Mouse (Mus musculus) kidney, embryonic 14.5 days (tissue): ENCODE measurements at regions not wholly inside any gene's neighbourhood (a gene's known extent, or its start where the extent isn't known, plus 50 kb on each side); places are given as distances from the start of the nearest gene placed in this dataset.

Experiments
- ATAC-seq: fragments of 200-750 bp; cut with Nextera tagmentation; 2 replicates; pipeline ENCODE4 v1.8.0; 2017; ENCODE audit warnings: moderate number of reproducible peaks, mild to moderate bottlenecking, moderate TSS enrichment, moderate library complexity; ENCODE audit not compliant: low FRiP score, low TSS enrichment
- H3K27ac ChIP-seq: fragments of 300-500 bp; sonication (generic); 2 replicates; pipeline ENCODE4 v1.5.1; 2014; ENCODE audit warnings: low read depth, mild to moderate bottlenecking, low read length, moderate library complexity, mixed read lengths
- H3K27me3 ChIP-seq: fragments of 300-500 bp; sonication (generic); 2 replicates; pipeline ENCODE4 v1.6.1; 2014; ENCODE audit warnings: mild to moderate bottlenecking, low read length; ENCODE audit not compliant: control insufficient read depth, insufficient read depth
- H3K36me3 ChIP-seq: fragments of 300-500 bp; sonication (generic); 2 replicates; pipeline ENCODE4 v1.6.1; 2014; ENCODE audit warnings: low read length, mixed read lengths; ENCODE audit not compliant: control insufficient read depth, insufficient read depth
- H3K4me1 ChIP-seq: fragments of 300-500 bp; sonication (generic); 2 replicates; pipeline ENCODE4 v1.6.1; 2014; ENCODE audit warnings: low read length, mixed read lengths; ENCODE audit not compliant: control insufficient read depth, insufficient read depth
- H3K4me2 ChIP-seq: fragments of 300-500 bp; sonication (generic); replicated peaks from 2 replicates; pipeline ENCODE4 v1.6.1; 2014; ENCODE audit warnings: low read depth, mild to moderate bottlenecking, low read length
- H3K4me3 ChIP-seq: fragments of 300-500 bp; sonication (generic); 2 replicates; pipeline ENCODE4 v1.5.1; 2014; ENCODE audit warnings: mild to moderate bottlenecking, low read length
- H3K9ac ChIP-seq: fragments of 300-500 bp; sonication (generic); 2 replicates; pipeline ENCODE4 v1.6.1; 2014; ENCODE audit warnings: low read depth, mild to moderate bottlenecking, low read length, moderate library complexity
- H3K9me3 ChIP-seq: fragments of 300-500 bp; sonication (generic); 2 replicates; pipeline ENCODE4 v1.6.1; 2016; ENCODE audit warnings: low read length; ENCODE audit not compliant: control insufficient read depth
- WGBS: fragments of 180-500 bp; shearing (Covaris S2); extraction: QIAGEN DNeasy Blood & Tissue Kit; methylation state at CpG from one replicate; pipeline ENCODE4 v1.1.7; 2014; 5-methylcytosine and 5-hydroxymethylcytosine counted together

- Histone ChIP-seq H3K36me3 (no peaks in the 10 kb centered on the region), H3K4me3 (no peak overlapping the region), H3K9ac (no peak overlapping the region), H3K9me3 (no peaks in the 10 kb centered on the region), H3K4me1 (no peaks in the 10 kb centered on the region), H3K27me3 (no peaks in the 10 kb centered on the region), H3K27ac (no peak overlapping the region), H3K4me2 (no peak overlapping the region)
- no peak for ATAC-seq
- 77% methylated on average over 9 of the region's 9 CpGs for WGBS
Observed at GRCm38 (mm10) chr19:54099292-54099691, 55.3 kb downstream of the Adra2a start.

GRCm38 (mm10) chr19:54099769-54100168 lies 55.8 kb downstream of the Adra2a start:
- H3K27ac ChIP-seq, result no peak overlapping the region
- WGBS, result 24% methylated on average over 6 of the region's 6 CpGs
- no peaks in the 10 kb centered on the region for H3K4me1 ChIP-seq
- no peak overlapping the region for H3K4me2 ChIP-seq
- H3K9ac ChIP-seq, result no peak overlapping the region
- no peaks in the 10 kb centered on the region for H3K27me3 ChIP-seq
- ATAC-seq, result no peak
- no peaks in the 10 kb centered on the region for H3K36me3 ChIP-seq
- no peak overlapping the region for H3K4me3 ChIP-seq
- H3K9me3 ChIP-seq, result no peaks in the 10 kb centered on the region

GRCm38 (mm10) chr19:54106571-54106970 lies 62.6 kb downstream of the Adra2a start:
- Histone ChIP-seq H3K9ac (no peak overlapping the region), H3K4me3 (no peak overlapping the region), H3K4me2 (no peak overlapping the region), H3K4me1 (0 out of 2 replicates have a peak, but pooled peaks cover 3% of the 10 kb centered on the region), H3K36me3 (no peaks in the 10 kb centered on the region), H3K9me3 (no peaks in the 10 kb centered on the region), H3K27me3 (no peaks in the 10 kb centered on the region), H3K27ac (no peak overlapping the region)
- no peak for ATAC-seq
- WGBS, result 46% methylated on average over 3 of the region's 3 CpGs

DNA sequence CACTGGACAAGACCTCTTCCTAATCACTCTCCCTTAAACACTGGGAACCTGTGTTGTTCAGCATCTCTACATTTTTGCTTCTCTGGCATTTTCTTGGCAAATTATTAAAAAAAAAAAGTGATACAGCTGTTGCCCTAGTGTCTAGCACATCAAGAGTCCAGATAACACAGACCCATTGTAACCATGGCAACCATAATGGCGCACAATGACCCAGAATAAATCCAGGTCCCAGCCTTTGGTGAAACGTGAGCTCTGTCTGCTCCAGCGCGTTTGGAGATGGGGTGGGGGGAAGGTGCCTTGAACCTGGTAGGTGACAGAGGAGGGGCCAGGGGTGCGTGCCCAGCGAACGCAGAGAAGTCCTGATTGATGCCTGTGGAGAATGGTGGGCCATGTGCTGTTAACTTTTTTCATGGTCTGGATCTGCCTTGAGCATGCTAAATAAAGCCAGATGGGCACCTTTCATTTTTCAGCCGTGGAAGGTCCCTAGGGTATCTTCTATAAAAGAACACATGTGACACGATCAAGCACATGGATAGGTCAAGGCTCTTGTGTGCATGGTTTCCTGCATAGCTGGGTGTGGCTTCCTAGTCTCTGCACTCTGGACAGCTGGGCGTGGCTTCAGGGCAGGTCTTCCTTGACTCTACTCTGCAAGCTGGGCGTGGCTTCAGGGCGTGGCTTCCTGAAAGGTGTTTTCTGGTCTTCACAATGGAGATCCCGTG lies 63.3 kb downstream of the Adra2a start:
- no peak overlapping the region for H3K4me3 ChIP-seq
- H3K4me1 ChIP-seq, result 0 out of 2 replicates have a peak, but pooled peaks cover 3% of the 10 kb centered on the region
- peak; percentile 43; the same call in 1 of the 2 replicates for ATAC-seq
- H3K36me3 ChIP-seq, result no peaks in the 10 kb centered on the region
- no peak overlapping the region for H3K4me2 ChIP-seq
- H3K9ac ChIP-seq, result no peak overlapping the region
- no peaks in the 10 kb centered on the region for H3K9me3 ChIP-seq
- 35% methylated on average over 13 of the region's 13 CpGs for whole genome bisulfite sequencing
- H3K27me3 ChIP-seq, result no peaks in the 10 kb centered on the region
- H3K27ac ChIP-seq, result no peak overlapping the region

GRCm38 (mm10) chr19:54110080-54110479 lies 66.1 kb downstream of the Adra2a start:
- no peak for ATAC-seq
- no peaks in the 10 kb centered on the region for H3K9me3 ChIP-seq
- no peaks in the 10 kb centered on the region for H3K36me3 ChIP-seq
- no peak overlapping the region for H3K4me3 ChIP-seq
- WGBS, result 66% methylated on average over 6 of the region's 6 CpGs
- H3K27me3 ChIP-seq, result no peaks in the 10 kb centered on the region; the same call in 1 of the 2 replicates
- H3K4me2 ChIP-seq, result no peak overlapping the region
- H3K9ac ChIP-seq, result no peak overlapping the region
- 0 out of 2 replicates have a peak, but pooled peaks cover 3% of the 10 kb centered on the region for H3K4me1 ChIP-seq
- H3K27ac ChIP-seq, result no peak overlapping the region

DNA sequence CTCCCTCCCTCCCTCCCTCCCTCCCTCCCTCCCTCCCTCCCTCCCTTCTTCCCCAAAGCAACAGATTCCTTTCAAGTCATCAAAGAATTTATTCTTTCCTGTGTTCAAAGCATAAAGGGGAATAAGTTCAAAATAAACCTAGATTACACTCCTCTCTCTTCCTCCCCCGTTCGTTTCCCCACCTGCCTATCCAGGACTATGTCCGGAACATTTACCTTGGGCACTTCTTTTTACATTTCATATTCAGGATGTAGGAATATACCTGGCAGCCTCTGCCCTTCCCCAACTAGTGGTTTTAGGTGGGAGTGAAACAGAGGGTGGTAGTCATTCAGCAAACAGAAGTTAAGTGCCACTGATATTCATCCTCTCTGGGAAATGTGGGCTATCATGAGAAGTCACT lies 68.7 kb downstream of the Adra2a start:
- Histone ChIP-seq H3K36me3 (no peaks in the 10 kb centered on the region), H3K9ac (no peak overlapping the region), H3K4me3 (no peak overlapping the region), H3K27me3 (no peaks in the 10 kb centered on the region; the same call in 1 of the 2 replicates), H3K27ac (no peak overlapping the region), H3K4me2 (no peak overlapping the region), H3K9me3 (no peaks in the 10 kb centered on the region), H3K4me1 (no peaks in the 10 kb centered on the region)
- 60% methylated on average over 3 of the region's 3 CpGs for WGBS
- ATAC-seq, result no peak

DNA sequence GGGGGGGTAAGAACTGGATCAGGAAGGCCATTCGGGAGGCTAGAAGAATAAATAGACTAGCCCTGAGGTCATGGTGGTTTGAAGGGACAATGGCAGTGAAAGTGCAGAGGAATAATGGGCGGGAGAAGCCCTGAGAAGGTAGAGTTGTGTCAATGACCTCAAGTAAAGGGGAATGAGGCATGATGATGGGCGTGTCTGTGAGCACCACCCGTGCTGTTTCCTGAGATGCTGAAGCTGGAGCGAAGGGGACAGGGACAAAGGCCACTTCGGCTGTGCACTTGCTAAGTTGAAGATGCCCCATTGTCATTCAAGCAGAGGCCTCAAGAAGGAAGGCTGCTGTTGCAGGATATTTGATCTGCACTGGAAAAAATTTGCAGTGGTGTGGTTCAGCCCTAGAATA lies 69.5 kb downstream of the Adra2a start:
- Histone ChIP-seq H3K4me2 (no peak overlapping the region), H3K4me3 (no peak overlapping the region), H3K27me3 (peaks cover 3% of the 10 kb centered on the region; the same call in 1 of the 2 replicates), H3K36me3 (no peaks in the 10 kb centered on the region), H3K27ac (no peak overlapping the region), H3K9me3 (no peaks in the 10 kb centered on the region), H3K9ac (no peak overlapping the region), H3K4me1 (no peaks in the 10 kb centered on the region)
- WGBS, result 46% methylated on average over 6 of the region's 6 CpGs
- ATAC-seq, result no peak

- H3K4me3 ChIP-seq, result peak overlapping the region; percentile 50
- WGBS, result 8% methylated on average over 22 of the region's 22 CpGs
- no peak overlapping the region for H3K27ac ChIP-seq
- no peaks in the 10 kb centered on the region for H3K4me1 ChIP-seq
- H3K36me3 ChIP-seq, result no peaks in the 10 kb centered on the region
- H3K27me3 ChIP-seq, result peaks cover 3% of the 10 kb centered on the region; the same call in 1 of the 2 replicates
- H3K9ac ChIP-seq, result peak overlapping the region; percentile 44; the same call in 1 of the 2 replicates
- peak overlapping the region; percentile 48 for H3K4me2 ChIP-seq
- no peaks in the 10 kb centered on the region for H3K9me3 ChIP-seq
- ATAC-seq, result peak; percentile 69
Observed at GRCm38 (mm10) chr19:54114588-54115317, 70.8 kb downstream of the Adra2a start.

DNA sequence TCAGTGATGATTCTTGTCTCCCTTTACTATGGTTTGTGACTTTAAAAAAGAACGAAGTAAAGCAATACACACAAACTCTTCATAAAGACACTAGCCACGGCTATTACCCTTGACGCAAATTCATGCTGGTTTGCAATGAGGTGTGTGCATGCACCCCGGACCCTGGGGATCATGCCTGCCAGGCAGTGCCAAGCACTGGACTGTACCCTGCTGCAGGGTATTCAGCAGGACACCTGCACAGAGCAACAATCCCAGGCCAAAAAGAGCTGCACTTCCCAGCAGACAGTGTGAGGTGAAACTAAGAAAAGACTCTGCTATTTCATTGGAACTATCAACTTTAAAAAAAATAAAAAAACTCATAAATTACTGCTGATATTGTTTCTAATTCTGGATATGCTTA lies 71.4 kb downstream of the Adra2a start:
- Histone ChIP-seq H3K9me3 (no peaks in the 10 kb centered on the region), H3K27ac (no peak overlapping the region), H3K4me1 (no peaks in the 10 kb centered on the region), H3K36me3 (no peaks in the 10 kb centered on the region), H3K9ac (peak overlapping the region; percentile 44; the same call in 1 of the 2 replicates), H3K27me3 (peaks cover 3% of the 10 kb centered on the region; the same call in 1 of the 2 replicates), H3K4me2 (peak overlapping the region; percentile 48), H3K4me3 (peak overlapping the region; percentile 50)
- 48% methylated on average over 4 of the region's 4 CpGs for WGBS
- no peak for ATAC-seq
